Mouse (Mus musculus) adrenal gland, postnatal 36 days (tissue): ENCODE measurements around the gene Tmem140. TPM values are rescaled to one million over a fixed set of nuclear protein-coding genes. Genes with fewer than 3 reads are reported as not detected.
A peak's percentile ranks its signal among the peaks of the same experiment; 100 is the strongest.

Experiments used
- DNase-seq, 2 experiments: peaks; one replicate each; pipeline ENCODE4 v3.0.0; 2021; ENCODE audit warnings: mixed read lengths in 1 of 2
- long read RNA-seq, 2 experiments: library from polyadenylated mRNA; stranded (forward); transcript quantifications; one replicate each; pipeline ENCODE4 v2.0.0; 2021; ENCODE audit warnings: borderline sequencing depth in 2 of 2
- total RNA-seq, 2 experiments: library from RNA; stranded (reverse); gene quantifications; 2 replicates each; pipeline ENCODE4 v1.2.3; 2021

Tmem140 gene
- 10 to 100 TPM; 30.6 to 32.5 TPM for total RNA-seq
- long read RNA-seq, experiment 1, transcript Tmem140-201 (2 exons, 2,614 nt), result major isoform, 25 of 28 reads
- long read RNA-seq, experiment 1, partial matches to known transcripts, result 0 of 28 reads
- long read RNA-seq, experiment 1, other reads (novel, unspliced or antisense), result 2 of 28 reads
- long read RNA-seq, experiment 2, transcript Tmem140-201 (2 exons, 2,614 nt), result major isoform, 24 of 28 reads
- long read RNA-seq, experiment 2, partial matches to known transcripts, result 0 of 28 reads
- long read RNA-seq, experiment 2, other reads (novel, unspliced or antisense), result 1 of 28 reads

- DNase-seq, result peak in 1 of 2 experiments; percentile 58
Measured at GRCm38 (mm10) chr6:34862791-34863403, at the start of gene Tmem140. TSS of gene Tmem140 (plus strand) at chr6:34863146.

GRCm38 (mm10) chr6:34824406-34824805 is 38.5 kb upstream of the Tmem140 start:
- no peak for DNase-seq

GRCm38 (mm10) chr6:34832352-34832751 is 30.6 kb upstream of the Tmem140 start:
- DNase-seq, result no peak

GRCm38 (mm10) chr6:34861546-34862053 is 1.3 kb upstream of the Tmem140 start:
- DNase-seq, result no peak

GRCm38 (mm10) chr6:34862381-34862780 is 565 bp upstream of the Tmem140 start:
- DNase-seq, result peak in 1 of 2 experiments; percentile 43

GRCm38 (mm10) chr6:34863786-34864514 is 1.0 kb downstream of the Tmem140 start:
- no peak for DNase-seq

GRCm38 (mm10) chr6:34865213-34865612 is 2.3 kb downstream of the Tmem140 start:
- DNase-seq, result no peak

- no peak for DNase-seq
Measured at GRCm38 (mm10) chr6:34865711-34866593, 3.0 kb downstream of the Tmem140 start.

- no peak for DNase-seq
Measured at GRCm38 (mm10) chr6:34866786-34867185, 3.8 kb downstream of the Tmem140 start.

- no peak for DNase-seq
Measured at GRCm38 (mm10) chr6:34867301-34867994, 4.5 kb downstream of the Tmem140 start.

GRCm38 (mm10) chr6:34867995-34868350 is 5.0 kb downstream of the Tmem140 start:
- no peak for DNase-seq

GRCm38 (mm10) chr6:34868507-34869217 is 5.7 kb downstream of the Tmem140 start:
- no peak for DNase-seq

- DNase-seq, result peak in 1 of 2 experiments; percentile 43
Measured at GRCm38 (mm10) chr6:34869225-34869915, 6.4 kb downstream of the Tmem140 start.

- DNase-seq, result no peak
Measured at GRCm38 (mm10) chr6:34870136-34870535, 7.2 kb downstream of the Tmem140 start.

GRCm38 (mm10) chr6:34870724-34871123 is 7.8 kb downstream of the Tmem140 start:
- no peak for DNase-seq

- no peak for DNase-seq
Measured at GRCm38 (mm10) chr6:34871929-34872328, 9.0 kb downstream of the Tmem140 start.

- DNase-seq, result no peak
Measured at GRCm38 (mm10) chr6:34872871-34873270, 9.9 kb downstream of the Tmem140 start.

- DNase-seq, result peak; percentile 58 to 76
Measured at GRCm38 (mm10) chr6:34874101-34874921, 11.4 kb downstream of the Tmem140 start.

GRCm38 (mm10) chr6:34875268-34875761 is 12.4 kb downstream of the Tmem140 start:
- no peak for DNase-seq
